Mouse (Mus musculus): ENCODE data around the gene Colec11. TPM values are rescaled to one million over a fixed set of nuclear protein-coding genes. Genes with fewer than 3 reads are reported as not detected.

Gene Colec11
- 0.87 and 1.1 TPM in 2 replicates for polyA plus RNA-seq (2014; fragmentation: Nextera tagmentation; extraction: Ambion mirVana)

DNA sequence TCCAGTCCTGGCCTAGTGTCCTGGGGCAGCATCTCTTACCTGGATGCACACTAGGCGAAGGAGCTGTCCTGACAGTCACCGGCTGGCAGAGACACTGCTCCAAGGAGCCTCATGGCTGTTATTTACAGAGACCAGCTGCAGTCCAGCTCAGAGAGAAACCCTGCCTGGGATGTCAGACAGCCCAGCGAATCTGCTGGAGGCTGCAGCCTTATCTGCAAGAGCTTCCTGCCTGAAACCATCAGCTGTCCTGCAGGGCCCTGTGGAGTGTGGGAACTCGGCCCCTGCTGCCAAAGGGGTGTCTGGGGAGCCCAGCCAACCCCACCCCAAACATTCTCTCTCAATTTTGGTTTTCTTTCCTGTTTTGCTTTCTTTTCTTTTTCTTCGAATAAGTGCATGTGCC is at the start of gene Colec11:
TSS of gene Colec11 (minus strand) at position 183 of the 400 bp plus-strand sequence.
- no peak for ATAC-seq (ENCODE audit: low FRiP score)
- WGBS: 64% methylated on average over 5 of the region's 5 CpGs

GRCm38 (mm10) chr12:28667287-28667686 is 44.1 kb upstream of the Colec11 start:
- no peaks in the 10 kb centered on the region for H3K9me3 ChIP-seq (ENCODE audit: control insufficient read depth, low read length)
- H3K36me3 ChIP-seq (replicated peaks; ENCODE audit: control insufficient read depth, insufficient read depth): no peaks in the 10 kb centered on the region
- 56% methylated on average over 8 of the region's 8 CpGs for WGBS
- DNase-seq (ENCODE audit: low spot score) (no peak), ATAC-seq (ENCODE audit: low FRiP score) (no peak)
- no peak overlapping the region for H3K27ac ChIP-seq
- no peak overlapping the region for H3K4me3 ChIP-seq (replicated peaks; ENCODE audit: low read length)
- H3K4me2 ChIP-seq (replicated peaks): no peak overlapping the region
- no peaks in the 10 kb centered on the region for H3K27me3 ChIP-seq (ENCODE audit: control insufficient read depth, insufficient read depth, low read length)
- H3K9ac ChIP-seq: no peak overlapping the region
- H3K4me1 ChIP-seq (replicated peaks; ENCODE audit: control insufficient read depth, insufficient read depth, low read length): no peaks in the 10 kb centered on the region

More for the DNA sequence above, at the start of gene Colec11:
- DNase-seq (ENCODE audit: low spot score): no peak
- Histone ChIP-seq H3K27ac (no peak within 1 kb of the TSS), H3K9ac (no peak within 1 kb of the TSS), H3K4me2 (replicated peaks) (no peak within 1 kb of the TSS), H3K4me1 (replicated peaks; ENCODE audit: control insufficient read depth, insufficient read depth, low read length) (no peaks in the 10 kb centered on the region; the same call in 1 of the 2 replicates), H3K36me3 (replicated peaks; ENCODE audit: control insufficient read depth, insufficient read depth) (peaks cover 5% of the 10 kb centered on the region), H3K4me3 (replicated peaks; ENCODE audit: low read length) (no peak within 1 kb of the TSS), H3K27me3 (ENCODE audit: control insufficient read depth, insufficient read depth, low read length) (no peaks in the 10 kb centered on the region), H3K9me3 (ENCODE audit: control insufficient read depth, low read length) (no peaks in the 10 kb centered on the region)

DNA sequence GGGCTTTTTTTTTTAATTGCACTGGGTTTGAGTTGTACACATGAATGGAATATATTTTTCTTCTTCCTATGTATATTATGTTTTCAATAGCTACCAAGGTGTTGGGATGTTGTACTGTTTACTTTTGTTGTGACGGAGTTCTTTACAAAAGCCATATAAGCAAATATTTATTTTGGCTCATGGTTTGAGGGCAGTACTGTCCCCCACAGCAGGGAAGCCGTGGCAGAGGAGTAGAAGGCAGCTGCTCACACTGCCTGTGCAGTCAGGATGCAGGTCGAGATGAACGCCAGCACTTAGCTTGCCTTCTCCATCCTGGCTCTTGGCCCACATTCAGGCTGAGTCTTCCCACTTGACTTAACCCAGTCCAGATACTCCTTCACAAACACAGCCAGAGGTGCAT is 43.6 kb upstream of the Colec11 start:
- no peak for ATAC-seq (ENCODE audit: low FRiP score)
- Histone ChIP-seq H3K27ac (no peak overlapping the region), H3K36me3 (replicated peaks; ENCODE audit: control insufficient read depth, insufficient read depth) (no peaks in the 10 kb centered on the region), H3K27me3 (ENCODE audit: control insufficient read depth, insufficient read depth, low read length) (no peaks in the 10 kb centered on the region), H3K4me3 (replicated peaks; ENCODE audit: low read length) (no peak overlapping the region), H3K9ac (no peak overlapping the region), H3K4me2 (replicated peaks) (no peak overlapping the region), H3K4me1 (replicated peaks; ENCODE audit: control insufficient read depth, insufficient read depth, low read length) (no peaks in the 10 kb centered on the region), H3K9me3 (ENCODE audit: control insufficient read depth, low read length) (no peaks in the 10 kb centered on the region)
- no peak for DNase-seq (ENCODE audit: low spot score)
- WGBS: 76% methylated on average over 4 of the region's 4 CpGs

- 86% methylated on average over 4 of the region's 4 CpGs for WGBS
- no peaks in the 10 kb centered on the region for H3K27me3 ChIP-seq (ENCODE audit: control insufficient read depth, insufficient read depth, low read length)
- H3K36me3 ChIP-seq (replicated peaks; ENCODE audit: control insufficient read depth, insufficient read depth): peaks cover 36% of the 10 kb centered on the region
- no peak overlapping the region for H3K27ac ChIP-seq
- H3K4me3 ChIP-seq (replicated peaks; ENCODE audit: low read length): no peak overlapping the region
- H3K4me2 ChIP-seq (replicated peaks): no peak overlapping the region
- no peaks in the 10 kb centered on the region for H3K4me1 ChIP-seq (replicated peaks; ENCODE audit: control insufficient read depth, insufficient read depth, low read length)
- no peaks in the 10 kb centered on the region for H3K9me3 ChIP-seq (ENCODE audit: control insufficient read depth, low read length)
- DNase-seq (ENCODE audit: low spot score): no peak
- no peak for ATAC-seq (ENCODE audit: low FRiP score)
- H3K9ac ChIP-seq: no peak overlapping the region
Measured at GRCm38 (mm10) chr12:28662628-28663027, 39.5 kb upstream of the Colec11 start.

- H3K27me3 ChIP-seq (ENCODE audit: control insufficient read depth, insufficient read depth, low read length): no peaks in the 10 kb centered on the region
- DNase-seq (ENCODE audit: low spot score) (peak; percentile 95), ATAC-seq (ENCODE audit: low FRiP score) (peak; percentile 97)
- H3K9me3 ChIP-seq (ENCODE audit: control insufficient read depth, low read length): no peaks in the 10 kb centered on the region
- peaks cover 9% of the 10 kb centered on the region for H3K36me3 ChIP-seq (replicated peaks; ENCODE audit: control insufficient read depth, insufficient read depth)
- H3K4me3 ChIP-seq (replicated peaks; ENCODE audit: low read length): peak within 1 kb of the TSS; percentile 68
- 2% methylated on average over 52 of the region's 52 CpGs for WGBS
- H3K9ac ChIP-seq: peak within 1 kb of the TSS; percentile 71
- H3K27ac ChIP-seq: peak within 1 kb of the TSS; percentile 89
- H3K4me2 ChIP-seq (replicated peaks): peak within 1 kb of the TSS; percentile 87
- peaks cover 9% of the 10 kb centered on the region for H3K4me1 ChIP-seq (replicated peaks; ENCODE audit: control insufficient read depth, insufficient read depth, low read length)
Measured at GRCm38 (mm10) chr12:28649141-28650110, 26.2 kb upstream of the Colec11 start, which contains the start of gene Rnaseh1. Rnaseh1 (plus strand) TSS chr12:28649602.

- Histone ChIP-seq H3K4me2 (replicated peaks) (no peak overlapping the region), H3K9ac (no peak overlapping the region), H3K27ac (no peak overlapping the region), H3K27me3 (ENCODE audit: control insufficient read depth, insufficient read depth, low read length) (no peaks in the 10 kb centered on the region), H3K4me3 (replicated peaks; ENCODE audit: low read length) (no peak overlapping the region), H3K36me3 (replicated peaks; ENCODE audit: control insufficient read depth, insufficient read depth) (peaks cover 8% of the 10 kb centered on the region), H3K9me3 (ENCODE audit: control insufficient read depth, low read length) (no peaks in the 10 kb centered on the region), H3K4me1 (replicated peaks; ENCODE audit: control insufficient read depth, insufficient read depth, low read length) (peaks cover 12% of the 10 kb centered on the region)
- 80% methylated on average over 2 of the region's 2 CpGs for WGBS
- no peak for ATAC-seq (ENCODE audit: low FRiP score)
- no peak for DNase-seq (ENCODE audit: low spot score)
Measured at GRCm38 (mm10) chr12:28638778-28639177, 15.6 kb upstream of the Colec11 start.

- 90% methylated on average over 6 of the region's 6 CpGs for WGBS
- no peaks in the 10 kb centered on the region for H3K27me3 ChIP-seq (ENCODE audit: control insufficient read depth, insufficient read depth, low read length)
Measured at GRCm38 (mm10) chr12:28636543-28636942, 13.4 kb upstream of the Colec11 start.

DNA sequence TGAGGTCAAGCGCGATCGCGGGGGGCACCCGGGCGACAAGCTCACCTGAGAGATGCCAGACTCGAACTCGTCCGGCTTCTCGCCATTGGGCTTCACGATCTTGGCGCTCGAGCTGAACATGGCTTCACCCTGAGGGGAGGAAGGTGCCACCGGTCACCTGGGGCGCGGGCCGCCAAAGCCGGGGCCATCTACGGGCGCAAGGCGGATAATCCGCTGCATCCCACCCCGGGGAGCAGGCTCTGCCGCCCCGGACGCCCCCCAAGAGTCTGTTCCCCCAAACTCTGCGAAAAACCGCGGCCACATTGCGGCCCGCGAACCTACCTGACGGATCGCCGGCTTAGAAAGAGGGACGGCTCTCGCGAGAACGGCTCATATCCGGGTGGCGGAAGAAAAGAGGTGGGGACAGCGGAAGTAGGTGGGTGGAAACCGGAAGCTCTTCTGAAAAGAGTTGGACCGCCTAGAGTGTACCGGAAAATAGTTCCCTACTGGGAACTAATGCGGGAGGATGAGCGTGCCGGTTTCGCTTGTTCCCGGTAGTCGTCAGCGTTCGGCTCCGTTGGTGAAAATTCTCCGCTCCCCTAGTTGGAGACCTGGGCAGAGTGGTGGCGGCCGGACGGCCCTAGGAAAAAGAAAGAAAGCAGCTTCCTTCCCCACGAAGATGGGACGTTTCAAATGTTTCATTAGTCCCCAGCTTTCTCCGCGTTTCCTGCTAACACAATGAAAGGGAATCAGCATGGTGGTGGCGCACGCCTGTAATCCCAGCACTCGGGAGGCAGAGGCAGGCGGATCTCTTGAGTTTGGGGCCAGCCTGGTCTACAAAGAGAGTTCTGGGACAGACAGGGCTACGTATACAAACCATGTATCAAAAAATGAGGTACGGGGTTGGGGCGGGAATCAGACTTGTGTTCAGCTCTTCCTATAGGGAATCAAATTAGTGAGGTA is 12.6 kb upstream of the Colec11 start, which contains the start of gene Rps7:
TSS of gene Rps7 (minus strand) at position 419 of the 942 bp plus-strand sequence.
- DNase-seq (ENCODE audit: low spot score) (peak; percentile 97), ATAC-seq (ENCODE audit: low FRiP score) (peak; percentile 97)
- Histone ChIP-seq H3K9ac (peak within 1 kb of the TSS; percentile 96), H3K9me3 (ENCODE audit: control insufficient read depth, low read length) (no peaks in the 10 kb centered on the region), H3K27me3 (ENCODE audit: control insufficient read depth, insufficient read depth, low read length) (no peaks in the 10 kb centered on the region), H3K36me3 (replicated peaks; ENCODE audit: control insufficient read depth, insufficient read depth) (peaks cover 38% of the 10 kb centered on the region), H3K4me1 (replicated peaks; ENCODE audit: control insufficient read depth, insufficient read depth, low read length) (peaks cover 13% of the 10 kb centered on the region), H3K4me3 (replicated peaks; ENCODE audit: low read length) (peak within 1 kb of the TSS; percentile 85), H3K4me2 (replicated peaks) (peak within 1 kb of the TSS; percentile 63), H3K27ac (peak within 1 kb of the TSS; percentile 92)
- WGBS: 6% methylated on average over 69 of the region's 69 CpGs

More at GRCm38 (mm10) chr12:28636543-28636942, 13.4 kb upstream of the Colec11 start:
- H3K4me3 ChIP-seq (replicated peaks; ENCODE audit: low read length): peak overlapping the region; percentile 85
- DNase-seq (ENCODE audit: low spot score) (no peak), ATAC-seq (ENCODE audit: low FRiP score) (no peak)
- peak overlapping the region; percentile 63 for H3K4me2 ChIP-seq (replicated peaks)
- H3K27ac ChIP-seq: no peak overlapping the region
- peaks cover 31% of the 10 kb centered on the region for H3K36me3 ChIP-seq (replicated peaks; ENCODE audit: control insufficient read depth, insufficient read depth)
- no peaks in the 10 kb centered on the region for H3K9me3 ChIP-seq (ENCODE audit: control insufficient read depth, low read length)
- peaks cover 13% of the 10 kb centered on the region for H3K4me1 ChIP-seq (replicated peaks; ENCODE audit: control insufficient read depth, insufficient read depth, low read length)
- H3K9ac ChIP-seq: no peak overlapping the region

Measured in hindbrain, embryonic 14.5 days (tissue).